Mouse (Mus musculus) hindbrain, embryonic 11.5 days (tissue): ENCODE results near the gene Rplp2. TPM values are rescaled to one million over a fixed set of nuclear protein-coding genes. Genes with fewer than 3 reads are reported as not detected.

Source experiments
- ATAC-seq: fragments of 200-750 bp; cut with Nextera tagmentation; 2 replicates; pipeline ENCODE4 v1.8.0; 2017; ENCODE audit warnings: mild to moderate bottlenecking, moderate TSS enrichment, moderate library complexity; ENCODE audit not compliant: low FRiP score
- DNase-seq: peaks from one replicate; pipeline ENCODE4 v3.0.0-alpha.2; 2015; ENCODE audit warnings: low spot score
- H3K27ac ChIP-seq: fragments of 300-500 bp; sonication (generic); 2 replicates; pipeline ENCODE4 v1.5.1; 2014; ENCODE audit warnings: mild to moderate bottlenecking, low read depth, low read length
- H3K27me3 ChIP-seq: fragments of 300-500 bp; sonication (generic); 2 replicates; pipeline ENCODE4 v1.6.1; 2014; ENCODE audit warnings: mild to moderate bottlenecking, low read length, moderate library complexity, mixed read lengths; ENCODE audit not compliant: control insufficient read depth, insufficient read depth
- H3K36me3 ChIP-seq: fragments of 300-500 bp; sonication (generic); 2 replicates; pipeline ENCODE4 v1.6.1; 2014; ENCODE audit warnings: mild to moderate bottlenecking, low read length, moderate library complexity, mixed read lengths; ENCODE audit not compliant: control insufficient read depth, insufficient read depth
- H3K4me1 ChIP-seq: fragments of 300-500 bp; sonication (generic); replicated peaks from 2 replicates; pipeline ENCODE4 v1.6.1; 2014; ENCODE audit warnings: low read length, mixed read lengths; ENCODE audit not compliant: control insufficient read depth, insufficient read depth
- H3K4me2 ChIP-seq: fragments of 300-500 bp; sonication (generic); replicated peaks from 2 replicates; pipeline ENCODE4 v1.6.1; 2014; ENCODE audit warnings: mild to moderate bottlenecking, low read depth, low read length
- H3K4me3 ChIP-seq: fragments of 300-500 bp; sonication (generic); 2 replicates; pipeline ENCODE4 v1.5.1; 2014; ENCODE audit warnings: low read depth, low read length
- H3K9ac ChIP-seq: fragments of 300-500 bp; sonication (generic); 2 replicates; pipeline ENCODE4 v1.6.1; 2014; ENCODE audit warnings: low read depth, low read length
- H3K9me3 ChIP-seq: fragments of 300-500 bp; sonication (generic); 2 replicates; pipeline ENCODE4 v1.6.1; 2016; ENCODE audit warnings: low read length; ENCODE audit not compliant: control insufficient read depth
- WGBS: fragments of 180-500 bp; shearing (Covaris S2); extraction: QIAGEN DNeasy Blood & Tissue Kit; methylation state at CpG from one replicate; pipeline ENCODE4 v1.1.7; 2014; 5-methylcytosine and 5-hydroxymethylcytosine counted together
- polyA plus RNA-seq: library from polyadenylated mRNA; unstranded; fragments of >200 nt; fragmentation: Nextera tagmentation; extraction: Ambion mirVana; gene quantifications from 2 replicates; pipeline ENCODE4 v1.2.1, GENCODE M21; 2014

Rplp2 gene
- polyA plus RNA-seq, 1 experiment from 2014 or later, result 939 TPM

DNA sequence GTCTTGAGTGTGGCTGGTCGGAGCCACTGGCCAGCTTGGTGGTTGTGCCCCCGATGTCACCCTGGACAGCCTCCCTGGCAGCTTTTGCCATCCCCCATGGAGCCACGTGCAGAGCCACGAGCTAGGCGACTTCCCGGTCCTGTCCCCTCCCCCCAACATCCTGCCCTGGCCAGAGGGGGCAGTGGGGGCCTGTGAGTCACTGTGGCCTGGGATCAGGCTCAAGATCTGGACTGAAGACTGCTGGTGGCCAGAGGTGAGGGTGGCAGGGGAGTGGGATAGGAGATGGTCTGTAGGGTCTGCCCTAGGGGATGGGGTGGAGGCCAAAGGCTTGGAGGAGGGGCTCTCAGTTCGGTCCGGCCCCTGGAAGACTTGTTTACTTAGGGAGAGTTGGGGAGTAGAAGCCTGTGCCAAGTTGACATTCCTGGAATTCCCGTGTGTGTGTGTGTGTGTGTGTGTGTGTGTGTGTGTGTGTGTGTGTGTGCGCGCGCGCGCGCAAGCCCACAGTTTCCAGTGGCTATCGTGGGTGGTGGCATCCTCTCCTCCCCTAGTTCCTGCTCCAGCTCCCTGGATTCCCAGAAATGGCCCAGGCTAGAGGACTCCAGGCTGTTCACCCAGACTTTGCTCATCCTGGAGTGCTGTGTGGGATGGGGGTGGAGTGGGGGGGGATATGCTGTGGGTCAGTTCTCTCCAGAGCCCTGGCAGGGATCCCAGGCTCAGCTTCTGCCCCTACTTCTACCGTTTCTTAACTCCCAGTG is 29.2 kb downstream of the Rplp2 start:
- H3K9me3 ChIP-seq, result no peaks in the 10 kb centered on the region
- peaks cover 1% of the 10 kb centered on the region; the same call in 1 of the 2 replicates for H3K36me3 ChIP-seq
- ATAC-seq, result peak; percentile 31; the same call in 1 of the 2 replicates
- H3K27ac ChIP-seq, result peak overlapping the region; percentile 39; the same call in 1 of the 2 replicates
- peak overlapping the region; percentile 89 for H3K4me2 ChIP-seq
- H3K4me1 ChIP-seq, result peaks cover 9% of the 10 kb centered on the region; the same call in 1 of the 2 replicates
- peaks cover 11% of the 10 kb centered on the region for H3K27me3 ChIP-seq
- DNase-seq, result peak; percentile 49
- peak overlapping the region; percentile 85 for H3K4me3 ChIP-seq
- H3K9ac ChIP-seq, result no peak overlapping the region
- 11% methylated on average over 15 of the region's 17 CpGs for WGBS

DNA sequence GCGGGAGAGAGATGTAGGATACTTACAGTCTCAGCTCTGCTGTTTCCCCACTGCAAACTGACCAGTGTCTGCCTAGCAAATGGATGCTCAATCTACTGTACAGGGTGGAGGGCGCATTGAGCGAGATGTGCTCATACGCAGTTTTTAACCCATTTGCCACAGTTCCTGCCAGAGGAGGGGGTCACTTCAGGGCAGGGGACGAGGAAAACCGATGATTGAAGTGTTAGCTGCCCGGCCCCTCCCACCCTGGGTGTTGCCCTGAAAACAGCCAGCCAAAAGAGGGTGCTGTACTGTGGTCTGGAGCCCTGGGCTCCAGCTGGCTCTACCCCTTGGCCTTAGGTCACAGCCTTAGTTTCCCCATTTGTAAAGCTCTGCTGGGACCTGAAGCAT is 29.8 kb downstream of the Rplp2 start:
- H3K4me1 ChIP-seq, result peaks cover 9% of the 10 kb centered on the region; the same call in 1 of the 2 replicates

DNA sequence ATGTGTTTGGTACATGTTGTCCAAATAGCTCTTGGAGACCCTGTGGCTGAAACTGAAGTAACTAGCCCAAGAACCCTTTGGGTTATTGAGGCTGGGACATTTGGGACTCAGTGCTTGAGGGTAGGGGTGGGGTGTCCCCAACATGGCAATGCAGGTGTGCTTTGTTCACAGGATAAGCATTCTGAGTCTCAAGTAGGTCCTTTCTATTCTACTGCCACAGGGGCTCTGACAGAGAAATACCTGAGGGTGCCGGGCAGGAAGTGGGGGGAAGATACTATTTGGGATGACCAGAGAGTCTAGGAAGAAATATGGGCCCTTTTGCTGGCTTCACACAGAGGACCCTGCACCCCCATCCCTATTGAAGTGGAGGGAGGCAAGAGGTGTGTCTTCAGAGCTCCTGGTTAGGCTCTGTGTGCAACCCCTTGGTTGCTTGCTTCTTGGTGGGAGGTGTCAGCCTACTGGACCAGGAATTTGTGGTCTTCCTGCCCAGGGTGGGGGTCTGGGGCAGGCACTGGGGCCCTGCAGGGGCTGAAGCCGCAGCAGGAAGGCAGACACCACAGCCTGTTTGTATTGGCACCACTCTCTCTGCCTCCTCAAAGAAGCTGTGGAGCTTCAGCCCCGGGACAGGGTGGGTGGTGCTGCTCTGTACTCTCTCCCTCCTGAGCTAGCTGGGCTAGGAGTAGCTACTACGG is 30.6 kb downstream of the Rplp2 start:
- DNase-seq, result no peak
- Histone ChIP-seq H3K9ac (no peak overlapping the region), H3K36me3 (no peaks in the 10 kb centered on the region), H3K4me3 (no peak overlapping the region), H3K4me1 (peaks cover 9% of the 10 kb centered on the region; the same call in 1 of the 2 replicates), H3K9me3 (no peaks in the 10 kb centered on the region), H3K27ac (no peak overlapping the region), H3K4me2 (no peak overlapping the region), H3K27me3 (peaks cover 17% of the 10 kb centered on the region)
- ATAC-seq, result no peak
- WGBS, result 65% methylated on average over 4 of the region's 4 CpGs

More for the DNA sequence above, 29.8 kb downstream of the Rplp2 start:
- Histone ChIP-seq H3K36me3 (no peaks in the 10 kb centered on the region), H3K27ac (peak overlapping the region; percentile 39; the same call in 1 of the 2 replicates), H3K4me3 (no peak overlapping the region), H3K27me3 (peaks cover 11% of the 10 kb centered on the region), H3K4me2 (no peak overlapping the region), H3K9ac (no peak overlapping the region), H3K9me3 (no peaks in the 10 kb centered on the region)
- 17% methylated on average over 7 of the region's 7 CpGs for WGBS
- DNase-seq, result no peak
- ATAC-seq, result no peak

DNA sequence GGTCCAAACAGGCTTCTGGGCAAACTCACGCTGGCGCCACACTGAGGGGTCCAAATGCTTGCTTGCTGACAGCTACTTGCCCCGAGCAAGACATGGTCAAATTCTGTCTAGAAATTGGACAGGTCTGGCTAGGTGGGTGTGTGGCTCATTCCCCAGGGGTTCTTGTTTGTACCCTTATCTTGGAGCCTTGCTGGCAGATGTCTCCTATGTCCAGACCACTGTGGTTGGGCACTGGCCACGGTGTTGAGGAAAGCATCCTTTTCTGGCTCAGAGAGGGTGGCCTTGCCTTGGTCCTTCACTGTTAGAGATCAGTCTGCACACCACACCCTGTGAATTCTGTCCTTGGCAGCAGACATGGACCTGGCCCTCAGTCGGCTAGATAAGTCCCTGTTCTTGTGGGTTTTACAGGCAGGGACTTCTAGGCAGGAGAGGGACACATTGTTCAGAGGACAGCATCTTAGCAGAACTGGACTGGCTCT is 31.1 kb downstream of the Rplp2 start:
- H3K9ac ChIP-seq, result no peak overlapping the region
- ATAC-seq (no peak), DNase-seq (no peak)
- peaks cover 9% of the 10 kb centered on the region; the same call in 1 of the 2 replicates for H3K4me1 ChIP-seq
- H3K27me3 ChIP-seq, result peaks cover 23% of the 10 kb centered on the region
- no peaks in the 10 kb centered on the region for H3K9me3 ChIP-seq
- no peak overlapping the region for H3K27ac ChIP-seq
- H3K36me3 ChIP-seq, result no peaks in the 10 kb centered on the region
- no peak overlapping the region for H3K4me2 ChIP-seq
- H3K4me3 ChIP-seq, result no peak overlapping the region
- WGBS, result 80% methylated on average over 5 of the region's 5 CpGs

DNA sequence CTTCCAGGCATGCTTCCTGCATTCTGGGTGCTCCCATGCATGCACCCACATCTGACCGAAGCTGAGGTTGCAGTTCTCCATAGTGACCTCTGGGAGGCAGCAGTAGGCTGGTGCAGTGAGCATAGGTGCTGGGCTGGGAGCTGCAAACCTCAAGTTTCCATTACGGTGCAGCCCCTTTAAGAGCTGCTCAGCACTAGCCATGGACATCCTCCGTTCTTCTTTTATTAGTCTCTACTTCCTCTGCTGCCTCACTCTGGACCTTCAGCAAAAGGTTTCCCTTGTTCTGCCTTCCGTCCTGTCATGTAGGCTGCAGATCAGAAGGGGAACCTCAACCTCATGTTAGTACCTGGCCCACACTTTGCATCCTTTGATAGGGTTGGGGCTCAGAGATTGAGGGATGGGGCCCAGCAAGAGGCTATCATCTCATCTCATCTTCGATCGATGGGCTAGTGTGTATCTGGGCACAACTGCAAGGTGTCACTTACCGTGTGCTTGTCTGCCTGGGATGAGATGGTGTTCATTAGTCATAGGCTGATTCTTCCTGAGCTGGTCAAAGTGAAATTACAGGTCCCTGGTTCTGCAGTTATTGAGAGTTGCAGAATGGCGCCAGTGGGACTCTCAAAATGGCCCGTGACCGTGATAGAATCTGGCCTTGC is 33.8 kb downstream of the Rplp2 start:
- peak; percentile 82 for DNase-seq
- peak overlapping the region; percentile 99 for H3K4me2 ChIP-seq
- peaks cover 5% of the 10 kb centered on the region; the same call in 1 of the 2 replicates for H3K4me1 ChIP-seq
- peak overlapping the region; percentile 62 for H3K4me3 ChIP-seq
- H3K9ac ChIP-seq, result no peak overlapping the region
- 12% methylated on average over 10 of the region's 10 CpGs for WGBS
- ATAC-seq, result peak; percentile 36; the same call in 1 of the 2 replicates
- peaks cover 23% of the 10 kb centered on the region for H3K27me3 ChIP-seq
- H3K9me3 ChIP-seq, result no peaks in the 10 kb centered on the region
- H3K27ac ChIP-seq, result no peak overlapping the region
- no peaks in the 10 kb centered on the region for H3K36me3 ChIP-seq

DNA sequence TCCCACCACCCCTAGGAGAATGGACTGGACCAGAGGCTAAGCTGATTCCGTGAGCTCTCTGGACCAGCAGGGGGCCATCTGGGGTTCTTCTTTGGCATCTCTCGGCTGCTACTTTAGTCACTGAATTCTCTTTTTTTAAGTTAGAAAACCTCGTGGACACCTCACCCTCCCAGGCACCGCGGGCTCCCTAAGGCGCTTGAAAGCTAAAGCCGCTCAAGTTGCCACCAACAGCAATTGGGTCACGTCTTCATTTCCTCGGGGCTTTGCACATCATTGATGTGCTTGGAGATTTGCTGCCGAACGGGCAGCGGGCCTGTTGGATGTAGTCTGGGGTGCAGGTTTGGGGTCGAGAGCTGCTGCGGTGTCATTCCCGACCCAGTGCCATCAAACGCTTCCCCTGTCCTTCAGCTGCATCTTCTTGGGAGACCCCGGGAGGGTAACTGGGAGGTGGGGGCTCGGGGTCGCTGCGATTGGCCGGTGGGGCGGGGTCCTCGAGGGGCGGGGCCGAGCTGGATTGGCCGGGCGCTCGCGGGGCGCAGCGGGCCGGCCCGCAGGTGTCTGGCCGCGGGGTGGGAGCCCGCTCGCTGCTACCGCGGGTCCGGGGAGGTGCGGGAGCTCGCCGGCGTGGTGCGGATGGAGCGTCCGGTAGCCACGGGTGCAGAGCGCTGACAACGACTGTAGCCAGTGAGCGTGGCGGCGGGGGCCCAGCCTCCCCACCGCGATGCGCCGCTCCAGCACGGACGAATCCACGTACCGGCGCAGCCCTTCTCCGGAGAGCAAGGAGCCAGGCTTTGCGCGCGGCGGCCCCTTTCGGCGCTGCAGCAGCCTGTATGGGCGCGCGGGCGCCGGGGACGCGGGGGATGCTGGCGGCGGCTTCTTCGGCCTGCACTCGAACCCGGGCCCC is 34.6 kb downstream of the Rplp2 start:
- no peaks in the 10 kb centered on the region for H3K36me3 ChIP-seq
- H3K4me2 ChIP-seq, result peak overlapping the region; percentile 99
- H3K9me3 ChIP-seq, result no peaks in the 10 kb centered on the region
- H3K9ac ChIP-seq, result peak overlapping the region; percentile 62
- peaks cover 16% of the 10 kb centered on the region for H3K27me3 ChIP-seq
- H3K27ac ChIP-seq, result peak overlapping the region; percentile 17; the same call in 1 of the 2 replicates
- H3K4me3 ChIP-seq, result peak overlapping the region; percentile 62
- peaks cover 5% of the 10 kb centered on the region; the same call in 1 of the 2 replicates for H3K4me1 ChIP-seq
- under 1% methylated on average over 68 of the region's 81 CpGs for whole genome bisulfite sequencing
- DNase-seq, result peak; percentile 77
- peak; percentile 69 for ATAC-seq

DNA sequence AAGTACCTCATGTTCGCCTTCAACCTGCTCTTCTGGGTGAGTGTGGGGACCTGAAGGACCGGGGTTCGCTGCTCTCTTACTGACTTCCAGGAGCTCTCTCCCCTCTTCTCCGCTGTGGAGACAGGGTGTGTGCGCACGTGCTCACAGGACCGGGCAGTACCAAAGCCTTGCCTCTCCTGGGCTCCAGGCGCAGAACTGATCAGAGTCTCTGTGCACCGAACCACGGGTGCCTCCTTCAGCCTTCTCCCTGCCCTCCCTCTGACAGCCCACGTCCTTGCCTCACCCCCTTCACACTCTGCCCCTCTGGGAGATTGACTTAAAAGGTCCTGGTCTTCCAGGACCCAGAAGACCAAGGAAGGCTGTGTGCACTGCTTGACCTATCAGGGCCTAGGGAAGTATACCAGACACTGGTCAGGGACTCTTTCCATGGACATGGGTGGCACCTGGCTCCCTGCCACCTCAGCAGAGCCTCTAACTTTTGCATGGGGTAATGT is 35.4 kb downstream of the Rplp2 start:
- Histone ChIP-seq H3K9me3 (no peaks in the 10 kb centered on the region), H3K36me3 (no peaks in the 10 kb centered on the region), H3K27me3 (peaks cover 14% of the 10 kb centered on the region), H3K4me3 (peak overlapping the region; percentile 62), H3K27ac (peak overlapping the region; percentile 17; the same call in 1 of the 2 replicates), H3K4me2 (peak overlapping the region; percentile 99), H3K4me1 (peaks cover 5% of the 10 kb centered on the region; the same call in 1 of the 2 replicates), H3K9ac (peak overlapping the region; percentile 62)
- 0 out of 2 replicates have a peak, but pooled peaks have one; percentile 4 for ATAC-seq
- WGBS, result 7% methylated on average over 11 of the region's 11 CpGs
- DNase-seq, result no peak
